Mouse (Mus musculus) lung, postnatal 0 days (tissue): ENCODE data around the gene Mllt10. TPM values are rescaled to one million over a fixed set of nuclear protein-coding genes. Genes with fewer than 3 reads are reported as not detected.

Experiments
- ATAC-seq: fragments of 200-750 bp; cut with Nextera tagmentation; 2 replicates; pipeline ENCODE4 v1.8.0; 2017; ENCODE audit warnings: moderate library complexity
- DNase-seq: peaks from one replicate; pipeline ENCODE4 v3.0.0-alpha.2; 2016; ENCODE audit warnings: low spot score
- H3K27ac ChIP-seq: fragments of 300-500 bp; sonication (generic); 2 replicates; pipeline ENCODE4 v1.5.1; 2014; ENCODE audit warnings: antibody characterized with exemption, mild to moderate bottlenecking, low read length, mixed read lengths
- H3K27me3 ChIP-seq: fragments of 300-500 bp; sonication (generic); replicated peaks from 2 replicates; pipeline ENCODE4 v1.6.1; 2014; ENCODE audit warnings: low read length, mixed read lengths; ENCODE audit not compliant: insufficient read depth
- H3K36me3 ChIP-seq: fragments of 300-500 bp; sonication (generic); 2 replicates; pipeline ENCODE4 v1.6.1; 2014; ENCODE audit warnings: low read length, mixed read lengths; ENCODE audit not compliant: insufficient read depth
- H3K4me1 ChIP-seq: fragments of 300-500 bp; sonication (generic); 2 replicates; pipeline ENCODE4 v1.6.1; 2014; ENCODE audit warnings: antibody characterized with exemption, low read depth, low read length, mixed read lengths; ENCODE audit not compliant: insufficient read depth
- H3K4me2 ChIP-seq: fragments of 300-500 bp; sonication (generic); replicated peaks from 2 replicates; pipeline ENCODE4 v1.6.1; 2014; ENCODE audit warnings: low read depth, mild to moderate bottlenecking, low read length, moderate library complexity, mixed read lengths
- H3K4me3 ChIP-seq: fragments of 300-500 bp; sonication (generic); 2 replicates; pipeline ENCODE4 v1.5.1; 2014; ENCODE audit warnings: low read depth, low read length
- H3K9ac ChIP-seq: fragments of 300-500 bp; sonication (generic); replicated peaks from 2 replicates; pipeline ENCODE4 v1.6.1; 2014; ENCODE audit warnings: low read depth, mild to moderate bottlenecking
- H3K9me3 ChIP-seq: fragments of 300-500 bp; sonication (generic); 2 replicates; pipeline ENCODE4 v1.6.1; 2016; ENCODE audit warnings: low read length, mixed read lengths
- CTCF ChIP-seq: IDR thresholded peaks from 2 replicates; pipeline ENCODE4 v1.5.1; 2016; ENCODE audit warnings: antibody characterized with exemption, mild to moderate bottlenecking
- EP300 ChIP-seq: IDR thresholded peaks from 2 replicates; pipeline ENCODE4 v1.6.1; 2016; ENCODE audit warnings: antibody characterized with exemption, mild to moderate bottlenecking, control low read depth
- WGBS: fragments of 180-500 bp; shearing (Covaris S2); extraction: QIAGEN DNeasy Blood & Tissue Kit; methylation state at CpG from one replicate; pipeline ENCODE4 v1.1.7; 2014; 5-methylcytosine and 5-hydroxymethylcytosine counted together
- polyA plus RNA-seq: library from polyadenylated mRNA; unstranded; fragments of >200 nt; fragmentation: Nextera tagmentation; extraction: Ambion mirVana; gene quantifications from 2 replicates; pipeline ENCODE4 v1.2.1, GENCODE M21; 2015

Gene Mllt10
- polyA plus RNA-seq, 1 experiment from 2014 or later = 35.1 TPM

DNA sequence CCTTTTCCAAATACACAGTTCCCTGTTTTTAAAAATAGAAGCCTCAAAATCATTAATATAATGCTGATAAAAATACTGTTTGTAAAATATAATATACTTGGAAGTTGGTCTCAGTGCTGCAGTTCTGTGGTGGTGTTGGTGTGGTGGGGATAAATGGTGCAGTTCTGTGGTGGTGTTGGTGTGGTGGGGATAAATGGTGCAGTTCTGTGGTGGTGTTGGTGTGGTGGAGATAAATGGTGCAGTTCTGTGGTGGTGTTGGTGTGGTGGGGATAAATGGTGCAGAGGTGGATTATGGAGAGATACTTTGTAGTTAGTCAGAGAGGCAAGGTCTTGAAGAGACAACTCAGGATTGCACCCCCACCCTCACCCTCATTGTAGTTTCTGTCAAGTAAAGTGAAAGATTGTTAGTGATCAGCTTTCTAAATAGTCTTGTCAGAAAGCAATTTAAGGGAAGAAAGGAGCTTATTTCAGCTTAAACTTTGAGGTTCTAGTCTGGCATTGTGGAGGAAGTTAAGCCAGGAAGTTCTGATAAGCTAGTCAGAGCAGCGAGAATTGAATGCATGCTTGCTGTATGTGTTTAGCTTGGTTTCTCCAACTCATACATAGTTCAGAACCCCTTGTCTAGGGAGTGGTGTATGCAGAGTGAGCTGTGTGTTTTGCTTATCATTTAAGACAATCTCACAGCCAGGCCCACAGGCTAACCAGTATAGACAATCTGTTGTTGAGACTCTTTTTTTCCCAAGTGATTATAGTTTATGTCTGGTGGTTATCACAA is 114.3 kb downstream of the Mllt10 start:
- no peaks in the 10 kb centered on the region for H3K4me1 ChIP-seq
- no peak overlapping the region for H3K27ac ChIP-seq
- H3K4me2 ChIP-seq = no peak overlapping the region
- no peak overlapping the region for H3K9ac ChIP-seq
- no peak for TF ChIP-seq EP300
- no peak for TF ChIP-seq CTCF
- H3K36me3 ChIP-seq = 0 out of 2 replicates have a peak, but pooled peaks cover 3% of the 10 kb centered on the region
- no peak for DNase-seq
- no peak overlapping the region for H3K4me3 ChIP-seq
- whole genome bisulfite sequencing = 23% methylated on average over 1 of the region's 1 CpGs
- no peak for ATAC-seq
- H3K27me3 ChIP-seq = no peaks in the 10 kb centered on the region
- H3K9me3 ChIP-seq = no peaks in the 10 kb centered on the region

DNA sequence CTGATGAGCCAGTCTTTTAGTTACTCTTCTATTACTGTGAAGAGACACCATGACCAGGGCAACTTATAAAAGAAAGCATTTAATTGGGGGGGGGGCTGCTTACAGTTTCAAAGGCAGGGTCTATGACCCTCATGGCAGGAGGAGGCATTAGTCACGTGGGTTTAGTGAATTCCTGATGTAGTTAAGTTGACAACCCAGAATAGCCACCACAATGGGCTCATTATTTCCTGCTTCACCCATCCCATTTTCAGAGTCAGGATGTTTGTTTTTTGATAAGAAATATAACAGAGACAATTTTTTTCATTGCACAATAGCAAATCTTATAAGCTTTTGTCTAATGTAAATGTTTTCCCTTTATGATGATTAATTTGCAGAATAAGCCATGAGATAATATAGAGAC is 120.2 kb downstream of the Mllt10 start:
- no peak for ATAC-seq
- H3K9me3 ChIP-seq = no peaks in the 10 kb centered on the region
- H3K36me3 ChIP-seq = 0 out of 2 replicates have a peak, but pooled peaks cover 3% of the 10 kb centered on the region
- no peak overlapping the region for H3K9ac ChIP-seq
- H3K4me1 ChIP-seq = no peaks in the 10 kb centered on the region
- DNase-seq = no peak
- TF ChIP-seq EP300 (no peak), CTCF (no peak)
- H3K27me3 ChIP-seq = no peaks in the 10 kb centered on the region
- H3K4me2 ChIP-seq = no peak overlapping the region
- H3K27ac ChIP-seq = no peak overlapping the region
- WGBS = 16% methylated on average over 1 of the region's 1 CpGs
- H3K4me3 ChIP-seq = no peak overlapping the region

DNA sequence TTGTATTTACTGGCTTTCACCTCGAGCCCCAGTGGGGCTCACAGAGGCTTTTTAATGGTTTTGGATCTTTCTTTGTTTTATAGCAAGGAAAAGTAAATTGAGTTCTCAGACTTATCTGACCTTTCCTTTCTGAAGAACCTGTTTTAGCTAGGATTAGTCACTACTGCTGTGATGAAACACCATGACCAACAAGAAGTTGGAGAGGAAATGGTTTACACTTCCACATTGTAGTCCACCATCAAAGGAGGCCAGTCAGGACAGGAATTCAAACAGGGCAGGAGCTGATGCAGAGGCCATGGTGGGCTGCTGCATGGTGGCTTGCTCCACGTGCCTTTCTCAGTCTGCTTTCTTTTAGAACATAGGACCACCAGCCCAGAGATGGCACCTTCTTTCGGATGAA is 121.2 kb downstream of the Mllt10 start:
- H3K27ac ChIP-seq = no peak overlapping the region
- no peaks in the 10 kb centered on the region for H3K4me1 ChIP-seq
- WGBS = 75% methylated on average over 3 of the region's 3 CpGs
- no peak overlapping the region for H3K4me2 ChIP-seq
- no peaks in the 10 kb centered on the region for H3K27me3 ChIP-seq
- DNase-seq (peak; percentile 48), ATAC-seq (no peak)
- H3K4me3 ChIP-seq = no peak overlapping the region
- no peak overlapping the region for H3K9ac ChIP-seq
- H3K36me3 ChIP-seq = 0 out of 2 replicates have a peak, but pooled peaks cover 3% of the 10 kb centered on the region
- H3K9me3 ChIP-seq = no peaks in the 10 kb centered on the region
- no peak for TF ChIP-seq CTCF
- no peak for TF ChIP-seq EP300

DNA sequence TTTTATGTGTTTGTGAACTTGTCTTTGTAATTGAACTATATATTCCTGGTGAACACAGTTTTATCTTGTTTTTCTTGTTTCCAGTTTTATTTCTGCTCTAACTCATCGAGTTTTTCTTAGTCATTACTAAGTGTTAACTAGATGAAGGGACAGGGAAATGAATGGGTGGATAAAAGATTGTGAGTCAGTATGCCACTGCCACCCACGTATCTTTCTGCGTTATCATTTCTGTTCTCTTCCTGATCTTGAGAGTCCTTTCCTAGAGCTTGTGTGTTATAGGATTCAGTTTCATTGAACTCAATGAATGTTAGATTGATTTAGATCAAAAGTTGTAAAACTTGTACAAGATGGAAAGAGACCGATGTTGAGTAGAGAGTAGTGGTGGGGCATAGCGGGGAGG is 125.3 kb downstream of the Mllt10 start:
- H3K27me3 ChIP-seq = no peaks in the 10 kb centered on the region
- no peaks in the 10 kb centered on the region for H3K4me1 ChIP-seq
- no peak overlapping the region for H3K27ac ChIP-seq
- H3K9me3 ChIP-seq = no peaks in the 10 kb centered on the region
- DNase-seq (no peak), ATAC-seq (no peak)
- no peak for TF ChIP-seq CTCF
- H3K36me3 ChIP-seq = 0 out of 2 replicates have a peak, but pooled peaks cover 3% of the 10 kb centered on the region
- no peak overlapping the region for H3K9ac ChIP-seq
- whole genome bisulfite sequencing = 92% methylated on average over 5 of the region's 5 CpGs
- no peak overlapping the region for H3K4me2 ChIP-seq
- no peak overlapping the region for H3K4me3 ChIP-seq

DNA sequence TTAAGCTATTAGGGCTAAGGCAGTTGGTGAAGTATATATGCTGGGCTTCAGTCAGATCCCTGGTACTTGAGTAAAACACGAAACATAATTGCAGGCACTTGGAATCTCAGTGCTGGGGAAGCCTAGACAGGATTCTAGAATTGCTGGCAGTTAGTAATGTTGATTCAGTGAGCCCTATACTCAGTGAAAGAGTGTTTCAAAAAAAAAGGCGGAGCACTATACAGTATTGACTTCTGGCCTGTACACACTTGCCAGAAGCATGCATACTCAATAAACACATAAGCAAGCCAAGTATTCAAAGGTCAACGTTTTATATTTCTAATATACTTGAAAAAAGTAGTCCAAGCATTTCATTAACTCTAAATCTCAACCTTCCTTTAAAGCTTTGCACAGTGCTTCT is 126.6 kb downstream of the Mllt10 start:
- WGBS = 56% methylated on average over 3 of the region's 3 CpGs
- Histone ChIP-seq H3K9ac (no peak overlapping the region), H3K4me2 (no peak overlapping the region), H3K36me3 (0 out of 2 replicates have a peak, but pooled peaks cover 3% of the 10 kb centered on the region), H3K27me3 (no peaks in the 10 kb centered on the region), H3K4me1 (no peaks in the 10 kb centered on the region), H3K4me3 (no peak overlapping the region), H3K9me3 (no peaks in the 10 kb centered on the region), H3K27ac (no peak overlapping the region)
- ATAC-seq (peak; percentile 43; the same call in 1 of the 2 replicates), DNase-seq (peak; percentile 55)
- TF ChIP-seq CTCF (no peak), EP300 (no peak)

DNA sequence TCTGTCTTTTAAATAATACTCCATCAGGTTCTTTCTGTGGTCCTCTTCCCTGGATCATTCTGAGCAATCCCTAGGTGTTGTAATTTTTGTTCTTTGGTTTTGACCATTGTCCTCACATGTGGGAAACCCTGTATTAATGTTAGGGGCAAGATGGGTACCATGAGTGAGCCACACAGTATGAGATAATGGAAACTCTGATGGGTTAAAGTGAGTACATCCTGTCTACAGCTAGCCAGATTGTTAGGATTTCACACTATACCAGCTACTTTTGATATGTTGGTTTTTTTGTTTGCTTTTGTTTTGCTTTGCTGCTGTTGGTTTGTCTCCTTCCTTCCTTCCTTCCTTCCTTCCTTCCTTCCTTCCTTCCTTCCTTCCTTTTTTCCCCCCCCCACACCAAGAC is 128.0 kb downstream of the Mllt10 start:
- Histone ChIP-seq H3K36me3 (0 out of 2 replicates have a peak, but pooled peaks cover 5% of the 10 kb centered on the region), H3K9ac (no peak overlapping the region), H3K4me2 (no peak overlapping the region), H3K9me3 (no peaks in the 10 kb centered on the region), H3K4me3 (no peak overlapping the region), H3K27me3 (no peaks in the 10 kb centered on the region), H3K4me1 (no peaks in the 10 kb centered on the region), H3K27ac (no peak overlapping the region)
- DNase-seq = no peak
- TF ChIP-seq EP300 (no peak), CTCF (no peak)
- ATAC-seq = no peak
